ENCODE assay signal across 7 mouse cellular contexts in the genomic region with DNA sequence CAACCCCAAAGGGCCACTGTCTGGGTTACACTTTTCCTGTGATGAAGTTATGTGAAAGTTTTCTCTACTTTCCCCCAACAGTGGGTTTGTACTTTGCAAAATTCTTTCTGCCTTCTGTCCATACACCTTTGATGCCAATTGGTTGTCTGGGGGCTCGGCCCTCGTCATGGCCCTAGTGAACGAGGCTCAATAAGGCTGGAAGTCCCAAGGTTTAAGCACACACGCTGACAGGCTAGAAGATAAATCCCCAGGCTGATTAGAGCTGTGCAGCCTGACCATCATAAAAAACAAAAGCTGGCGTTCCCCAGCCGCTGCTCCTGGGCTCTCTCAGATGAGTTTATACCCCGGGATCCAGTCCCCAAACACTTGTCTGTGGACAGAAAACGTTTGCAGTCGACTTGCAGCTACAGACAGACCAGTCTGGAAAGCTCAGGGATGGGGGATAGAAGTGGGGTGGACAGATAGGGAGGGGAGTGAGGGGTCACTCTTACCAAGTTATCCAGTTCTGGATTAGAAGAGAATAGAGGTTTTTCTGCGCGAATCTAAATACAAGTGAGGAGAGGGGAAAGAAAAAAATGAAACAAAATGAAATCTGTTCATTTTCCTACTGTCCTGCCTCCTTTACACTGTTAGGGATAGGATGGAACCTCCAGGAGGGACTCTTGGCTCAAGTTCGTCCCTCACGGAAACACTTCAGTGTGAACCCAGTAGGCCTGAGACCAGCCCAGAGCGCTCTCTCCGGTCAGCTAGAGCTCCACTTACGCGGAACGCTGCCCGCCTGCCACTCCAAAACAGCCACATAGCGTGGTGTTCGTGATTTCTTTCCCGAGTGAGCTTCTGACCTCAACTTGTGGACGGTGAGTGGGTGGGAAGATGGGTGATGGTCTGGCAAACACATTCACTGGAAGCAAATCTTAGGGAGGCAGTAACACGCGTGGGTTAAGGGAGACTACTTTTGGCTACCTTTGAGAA. TPM values are rescaled to one million over a fixed set of nuclear protein-coding genes. Genes with fewer than 3 reads are reported as not detected.
DNase-seq lines count a peak whose midpoint lies in the region; ATAC-seq lines count a peak whose summit lies in the region.

No protein-coding gene starts in this region.

- peaks cover 24% of the 10 kb centered on the region for H3K27me3 ChIP-seq in forebrain, embryonic 16.5 days (replicated peaks; ENCODE audit: control insufficient read depth, insufficient read depth, low read length)
- peaks cover 15% of the 10 kb centered on the region for H3K27me3 ChIP-seq in kidney, embryonic 16.5 days (ENCODE audit: insufficient read depth, low read length)
- H3K27me3 ChIP-seq in midbrain, embryonic 14.5 days (ENCODE audit: control insufficient read depth, insufficient read depth, low read length): peaks cover 6% of the 10 kb centered on the region; the same call in 1 of the 2 replicates

- ATAC-seq in forebrain, embryonic 16.5 days: no peak
- ATAC-seq in kidney, embryonic 16.5 days (ENCODE audit: low FRiP score, low TSS enrichment): 0 out of 2 replicates have a peak, but pooled peaks have one; percentile 9
- no peak for ATAC-seq in midbrain, embryonic 14.5 days (ENCODE audit: low FRiP score, low TSS enrichment)
- no peak for ATAC-seq in inflammation-experienced regulatory T-cells, adult 6 months
- no peak for ATAC-seq in erythroid progenitor cell, adult 5-6 weeks (replicated peaks; ENCODE audit: low FRiP score, poor library complexity, severe bottlenecking)

- no peaks in the 10 kb centered on the region for H3K9me3 ChIP-seq in forebrain, embryonic 16.5 days (ENCODE audit: control insufficient read depth, low read length)
- no peaks in the 10 kb centered on the region for H3K9me3 ChIP-seq in kidney, embryonic 16.5 days (ENCODE audit: low read length)
- H3K9me3 ChIP-seq in midbrain, embryonic 14.5 days (ENCODE audit: control insufficient read depth, low read length): no peaks in the 10 kb centered on the region

- no peak overlapping the region for H3K27ac ChIP-seq in forebrain, embryonic 16.5 days (ENCODE audit: low read length)
- peak overlapping the region; percentile 95 for H3K27ac ChIP-seq in kidney, embryonic 16.5 days (ENCODE audit: low read length)
- peak overlapping the region; percentile 65 for H3K27ac ChIP-seq in midbrain, embryonic 14.5 days (replicated peaks; ENCODE audit: low read depth, low read length)

- no peaks in the 10 kb centered on the region for H3K36me3 ChIP-seq in forebrain, embryonic 16.5 days (ENCODE audit: control insufficient read depth, insufficient read depth)
- H3K36me3 ChIP-seq in kidney, embryonic 16.5 days (ENCODE audit: insufficient read depth, low read length): no peaks in the 10 kb centered on the region
- no peaks in the 10 kb centered on the region for H3K36me3 ChIP-seq in midbrain, embryonic 14.5 days (ENCODE audit: control insufficient read depth, insufficient read depth, low read length)

- H3K4me3 ChIP-seq in forebrain, embryonic 16.5 days (replicated peaks; ENCODE audit: low read length): peak overlapping the region; percentile 20
- peak overlapping the region; percentile 74 for H3K4me3 ChIP-seq in kidney, embryonic 16.5 days (ENCODE audit: low read length)
- peak overlapping the region; percentile 62 for H3K4me3 ChIP-seq in midbrain, embryonic 14.5 days (replicated peaks; ENCODE audit: low read depth, low read length)

- H3K4me2 ChIP-seq in forebrain, embryonic 16.5 days (ENCODE audit: low read length): peak overlapping the region; percentile 57
- H3K4me2 ChIP-seq in kidney, embryonic 16.5 days (replicated peaks; ENCODE audit: low read depth, low read length): peak overlapping the region; percentile 85
- peak overlapping the region; percentile 92 for H3K4me2 ChIP-seq in midbrain, embryonic 14.5 days (ENCODE audit: low read length)

- peaks cover 22% of the 10 kb centered on the region for H3K4me1 ChIP-seq in forebrain, embryonic 16.5 days (replicated peaks; ENCODE audit: control insufficient read depth, insufficient read depth, low read length)
- peaks cover 33% of the 10 kb centered on the region for H3K4me1 ChIP-seq in kidney, embryonic 16.5 days (ENCODE audit: insufficient read depth, low read length)
- H3K4me1 ChIP-seq in midbrain, embryonic 14.5 days (ENCODE audit: control insufficient read depth, insufficient read depth, low read length): peaks cover 56% of the 10 kb centered on the region

- no peak overlapping the region for H3K9ac ChIP-seq in forebrain, embryonic 16.5 days (replicated peaks; ENCODE audit: low read depth, low read length)
- peak overlapping the region; percentile 89 for H3K9ac ChIP-seq in kidney, embryonic 16.5 days (replicated peaks; ENCODE audit: low read length)
- H3K9ac ChIP-seq in midbrain, embryonic 14.5 days (replicated peaks; ENCODE audit: low read length): peak overlapping the region; percentile 75

- DNase-seq in Muller cell, postnatal 12 days (ENCODE audit: inconsistent ontology term): peak; percentile 69
- DNase-seq in adrenal gland, postnatal 25 days: peak; percentile 46
- DNase-seq in midbrain, embryonic 14.5 days: peak; percentile 52

- 31% methylated on average over 25 of the region's 25 CpGs for WGBS in forebrain, embryonic 16.5 days
- WGBS in kidney, embryonic 16.5 days: 14% methylated on average over 25 of the region's 25 CpGs
- WGBS in midbrain, embryonic 14.5 days: 11% methylated on average over 25 of the region's 25 CpGs

RNA-seq across cellular contexts. Expression of gene Meis1, which starts 5.4 kb away (rescaled TPM):
- total RNA-seq in adrenal gland, postnatal 25 days (2021): 71.4 and 73.6 TPM in 2 replicates
- 28.5 and 41.4 TPM in 2 replicates for polyA plus RNA-seq in forebrain, embryonic 16.5 days (2015; fragmentation: Nextera tagmentation; extraction: Ambion mirVana)
- 124 and 127 TPM in 2 replicates for polyA plus RNA-seq in kidney, embryonic 16.5 days (2015; fragmentation: Nextera tagmentation; extraction: Ambion mirVana)
- polyA plus RNA-seq in midbrain, embryonic 14.5 days (2014; fragmentation: Nextera tagmentation; extraction: Ambion mirVana): 33.4 and 51.7 TPM in 2 replicates
- under 1 TPM in 2 of 3 experiments, not detected in 1; 0.10 to 0.13 TPM for polyA plus RNA-seq in inflammation-experienced regulatory T-cells, adult 6 months (2017; shearing (Covaris generic))
- total RNA-seq in erythroid progenitor cell, adult 5-6 weeks (2015; ENCODE audit: low replicate concordance): 6.1 and 8.0 TPM in 2 replicates
- 1.8 and 3.5 TPM in 2 replicates for total RNA-seq in erythroid progenitor cell, adult 5-6 weeks (2017; ENCODE audit: low replicate concordance)

Comparison
In these comparisons a context has a peak if more than half of its experiments do, and no peak if none do; other contexts are left out.
1. H3K4me3 ChIP-seq: peak in every context shown above with its lines; median percentile 74 in kidney, embryonic 16.5 days; 62 in midbrain, embryonic 14.5 days; 20 in forebrain, embryonic 16.5 days.
2. RNA of gene Meis1, which starts 5.4 kb away (polyA plus RNA-seq): 124 to 127 TPM in kidney, embryonic 16.5 days, 33.4 to 51.7 TPM in midbrain, embryonic 14.5 days and 28.5 to 41.4 TPM in forebrain, embryonic 16.5 days; 0.10 to 0.13 TPM in inflammation-experienced regulatory T-cells, adult 6 months; every median in the first group is over 10 times any median in the second.
3. Peak in every context shown above with its lines, with median percentiles within 50 percentile points of each other: DNase-seq and H3K4me2 ChIP-seq.